Comparison of ENCODE assay signal across 8 mouse cellular contexts in genomic region chr17:48538328-48538727, GRCm38 (mm10).
DNase-seq lines count a peak whose midpoint lies in the region; ATAC-seq and TF ChIP-seq lines count a peak whose summit lies in the region.

No protein-coding gene starts in this region.

- no peak for ATAC-seq in forebrain, embryonic 12.5 days (ENCODE audit: low FRiP score)
- no peak for ATAC-seq in lung, embryonic 14.5 days (ENCODE audit: insufficient read depth)

- peak; percentile 35 for DNase-seq in forebrain, embryonic 10.5 days (ENCODE audit: extremely low spot score, low spot score)
- peak; percentile 67 for DNase-seq in lung, embryonic 14.5 days
- DNase-seq in lung, postnatal 36 days = no peak
- DNase-seq in brain, embryonic 14.5 days (ENCODE audit: low read depth) = peak; percentile 42
- peak; percentile 38 for DNase-seq in mesoderm, embryonic 11.5 days (ENCODE audit: low read depth, low spot score)
- no peak for DNase-seq in left cerebral cortex, postnatal 36 days (ENCODE audit: low spot score in 2 of 2)
- DNase-seq in cerebellum, adult 11-12 months = no peak

- TF ChIP-seq CTCF in lung, embryonic 14.5 days (IDR thresholded peaks at IDR 0.05; ENCODE audit: low read depth) = peak; percentile 72
- peak; percentile 59; the same call in 1 of the 2 replicates for TF ChIP-seq CTCF in brain, embryonic 14.5 days (IDR thresholded peaks at IDR 0.05; ENCODE audit: borderline replicate concordance, extremely low read depth, insufficient read depth, insufficient read length)

- H3K9me3 ChIP-seq in forebrain, embryonic 10.5 days = no peaks in the 10 kb centered on the region; the same call in 1 of the 2 replicates
- H3K9me3 ChIP-seq in forebrain, embryonic 12.5 days = no peaks in the 10 kb centered on the region
- no peaks in the 10 kb centered on the region for H3K9me3 ChIP-seq in lung, embryonic 14.5 days (ENCODE audit: low read depth, low read length)

- no peak overlapping the region for H3K4me3 ChIP-seq in forebrain, embryonic 10.5 days
- no peak overlapping the region for H3K4me3 ChIP-seq in forebrain, embryonic 12.5 days (replicated peaks)
- H3K4me3 ChIP-seq in lung, embryonic 14.5 days (ENCODE audit: low read depth, low read length) = no peak overlapping the region

- H3K4me2 ChIP-seq in forebrain, embryonic 12.5 days = no peak overlapping the region
- H3K4me2 ChIP-seq in lung, embryonic 14.5 days = no peak overlapping the region

- intact Hi-C loops in left cerebral cortex, postnatal 36 days (cut with DNase I) = no loop called here

- peaks cover 6% of the 10 kb centered on the region; the same call in 1 of the 2 replicates for H3K27me3 ChIP-seq in forebrain, embryonic 10.5 days (ENCODE audit: poor library complexity, severe bottlenecking)
- no peaks in the 10 kb centered on the region for H3K27me3 ChIP-seq in forebrain, embryonic 12.5 days
- H3K27me3 ChIP-seq in lung, embryonic 14.5 days (ENCODE audit: insufficient read depth, low read length) = no peaks in the 10 kb centered on the region

- TF ChIP-seq POLR2A in brain, embryonic 14.5 days (IDR thresholded peaks at IDR 0.05; ENCODE audit: borderline replicate concordance, extremely low read depth, insufficient read depth, insufficient read length, poor library complexity, severe bottlenecking) = no peak

- peaks cover 9% of the 10 kb centered on the region for H3K4me1 ChIP-seq in forebrain, embryonic 10.5 days
- peaks cover 12% of the 10 kb centered on the region for H3K4me1 ChIP-seq in forebrain, embryonic 12.5 days
- no peaks in the 10 kb centered on the region; the same call in 1 of the 2 replicates for H3K4me1 ChIP-seq in lung, embryonic 14.5 days (ENCODE audit: insufficient read depth)

- WGBS in forebrain, embryonic 10.5 days = 78% methylated on average over 5 of the region's 5 CpGs
- WGBS in forebrain, embryonic 12.5 days = 81% methylated on average over 5 of the region's 5 CpGs
- WGBS in lung, embryonic 14.5 days = 71% methylated on average over 5 of the region's 5 CpGs

- no peak overlapping the region for H3K27ac ChIP-seq in forebrain, embryonic 10.5 days
- no peak overlapping the region for H3K27ac ChIP-seq in forebrain, embryonic 12.5 days
- H3K27ac ChIP-seq in lung, embryonic 14.5 days (ENCODE audit: low read depth) = no peak overlapping the region

- no peak overlapping the region for H3K9ac ChIP-seq in forebrain, embryonic 12.5 days
- H3K9ac ChIP-seq in lung, embryonic 14.5 days = no peak overlapping the region

- H3K36me3 ChIP-seq in forebrain, embryonic 10.5 days (replicated peaks) = no peaks in the 10 kb centered on the region
- H3K36me3 ChIP-seq in forebrain, embryonic 12.5 days (replicated peaks) = no peaks in the 10 kb centered on the region
- H3K36me3 ChIP-seq in lung, embryonic 14.5 days (ENCODE audit: insufficient read depth) = no peaks in the 10 kb centered on the region

Comparison
In these comparisons a context has a peak if more than half of its experiments do, and no peak if none do; other contexts are left out.
1. DNase-seq: peak in forebrain, embryonic 10.5 days (single experiment), lung, embryonic 14.5 days (single experiment), brain, embryonic 14.5 days (single experiment) and mesoderm, embryonic 11.5 days (single experiment); none in lung, postnatal 36 days (single experiment), left cerebral cortex, postnatal 36 days (0 of 2) and cerebellum, adult 11-12 months (single experiment).